Mouse (Mus musculus) naive thymus-derived CD4-positive, alpha-beta T cell, adult 2 months (primary cell): ENCODE measurements around the gene Tgfb2.

ENCODE experiments used
- DNase-seq: peaks from one replicate; pipeline ENCODE4 v3.0.0-alpha.2; 2011; ENCODE audit warnings: low read depth

The Tgfb2 gene

GRCm38 (mm10) chr1:186702391-186703255, 3.2 kb downstream of the Tgfb2 start:
- DNase-seq: no peak

DNA sequence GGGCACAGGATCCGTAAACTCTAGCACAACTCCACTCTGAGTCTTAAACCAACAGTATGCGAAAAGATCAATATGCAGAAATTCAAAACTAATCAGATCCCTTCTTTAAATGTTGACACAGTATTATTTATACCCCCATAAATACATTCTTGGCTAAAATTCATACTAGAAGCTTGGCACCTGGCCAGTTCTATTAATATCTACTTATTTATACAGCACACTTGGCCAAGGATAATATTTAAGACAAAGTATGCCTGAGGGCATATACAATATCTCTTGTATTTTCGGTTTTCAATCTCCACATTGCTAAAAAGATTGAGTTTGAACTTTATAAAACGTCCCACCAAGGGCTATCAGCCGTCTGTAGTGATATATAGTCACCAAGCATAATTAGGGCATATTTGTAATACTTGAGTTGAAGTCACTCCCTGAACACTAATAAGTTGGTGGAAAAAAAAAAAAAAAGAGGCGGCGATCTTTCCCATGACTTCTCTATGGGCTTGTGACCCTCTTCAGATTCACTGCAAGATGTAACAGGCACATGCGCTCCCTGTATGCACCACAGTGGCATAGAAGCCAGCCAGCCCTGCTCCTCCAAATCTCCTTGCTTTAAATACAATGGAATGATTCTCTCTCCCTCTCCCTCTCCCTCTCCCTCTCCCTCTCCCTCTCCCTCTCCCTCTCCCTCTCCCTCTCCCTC, 4.4 kb downstream of the Tgfb2 start:
- DNase-seq: no peak

GRCm38 (mm10) chr1:186700496-186700895, 5.3 kb downstream of the Tgfb2 start:
- DNase-seq: no peak

DNA sequence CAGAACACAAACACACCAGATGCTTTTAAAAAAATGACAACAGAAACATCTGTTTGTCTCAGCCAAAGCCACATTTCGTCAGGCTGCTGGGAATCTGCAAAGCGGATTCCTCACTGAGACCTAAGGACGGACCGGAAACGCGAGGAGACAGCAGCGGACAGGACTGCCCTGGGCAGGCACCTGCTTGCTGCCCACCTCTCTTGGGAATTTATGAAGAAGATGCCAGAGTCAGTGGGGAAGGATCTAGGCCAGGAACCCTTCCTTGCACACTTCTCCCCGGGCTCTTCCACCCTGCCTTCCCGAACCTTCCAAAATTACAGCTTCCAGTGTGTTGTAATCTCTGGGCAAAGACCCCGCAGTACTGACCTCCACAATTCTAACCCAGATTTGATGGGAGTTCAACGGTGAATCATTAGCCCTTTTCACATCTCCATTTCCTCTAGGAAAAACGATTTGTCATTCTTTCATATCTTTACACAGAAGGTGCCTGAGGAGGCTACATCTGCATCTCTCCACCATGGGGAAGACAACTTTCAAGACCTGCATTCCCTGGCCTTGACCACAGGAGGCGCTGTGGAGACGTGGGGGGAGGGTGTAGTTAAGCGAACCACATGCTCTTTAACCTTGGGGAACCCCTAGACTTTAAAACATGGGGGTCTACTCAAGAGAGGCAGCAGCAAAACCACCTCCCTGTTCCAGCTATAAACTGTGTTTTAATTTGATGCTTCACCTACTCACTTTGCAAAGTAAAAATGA, 7.0 kb downstream of the Tgfb2 start:
- no peak for DNase-seq

DNA sequence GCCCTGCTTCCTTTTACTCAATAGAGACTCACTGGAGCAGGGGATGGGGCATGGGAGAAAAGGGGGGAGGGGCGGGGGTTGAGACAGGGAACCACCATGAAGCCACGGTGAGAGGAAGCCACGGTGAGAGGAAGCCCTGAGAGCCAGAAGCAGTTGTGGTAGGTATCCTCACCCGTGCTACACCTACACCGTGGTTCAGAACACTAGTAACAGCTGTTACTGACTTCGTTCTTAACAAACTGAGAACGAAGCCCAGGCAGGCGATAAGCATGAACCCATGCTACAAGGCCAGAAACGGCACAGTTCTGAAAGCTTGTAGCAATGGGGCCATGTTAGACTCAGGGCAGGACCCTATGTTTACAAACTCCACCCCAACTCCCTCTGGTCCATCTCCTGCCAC, 9.6 kb downstream of the Tgfb2 start:
- DNase-seq: no peak

- no peak for DNase-seq
These were observed 10.4 kb downstream of the Tgfb2 start for GRCm38 (mm10) chr1:186695361-186695760.

- DNase-seq: no peak
These were observed 13.4 kb downstream of the Tgfb2 start for GRCm38 (mm10) chr1:186692370-186692769.

GRCm38 (mm10) chr1:186691708-186692107, 14.1 kb downstream of the Tgfb2 start:
- no peak for DNase-seq

- DNase-seq: no peak
These were observed 21.7 kb downstream of the Tgfb2 start for GRCm38 (mm10) chr1:186684041-186684440.

DNA sequence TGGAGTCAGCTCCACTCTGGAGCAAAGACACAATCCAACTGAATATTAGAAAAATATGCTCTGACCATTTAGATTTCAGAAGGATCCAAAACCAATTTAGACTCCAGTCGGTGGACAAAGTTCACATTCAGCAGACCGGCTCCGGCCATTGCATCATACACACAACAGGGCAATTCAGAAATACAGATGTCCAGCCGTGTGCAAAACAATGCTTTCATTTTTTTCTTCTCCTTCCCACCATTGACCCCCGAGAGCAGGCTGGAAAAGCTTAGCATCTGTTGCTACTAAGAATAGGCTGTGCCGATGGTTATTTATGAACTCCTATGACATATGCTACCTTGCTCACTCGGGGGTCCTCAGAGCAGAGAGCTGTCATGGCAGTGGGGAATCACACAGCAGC, 23.2 kb downstream of the Tgfb2 start:
- no peak for DNase-seq

GRCm38 (mm10) chr1:186677614-186678013, 28.2 kb downstream of the Tgfb2 start:
- DNase-seq: no peak

GRCm38 (mm10) chr1:186676199-186676598, 29.6 kb downstream of the Tgfb2 start:
- DNase-seq: no peak

GRCm38 (mm10) chr1:186675263-186675662, 30.5 kb downstream of the Tgfb2 start:
- DNase-seq: no peak

- no peak for DNase-seq
These were observed 31.2 kb downstream of the Tgfb2 start for GRCm38 (mm10) chr1:186674621-186675020.

DNA sequence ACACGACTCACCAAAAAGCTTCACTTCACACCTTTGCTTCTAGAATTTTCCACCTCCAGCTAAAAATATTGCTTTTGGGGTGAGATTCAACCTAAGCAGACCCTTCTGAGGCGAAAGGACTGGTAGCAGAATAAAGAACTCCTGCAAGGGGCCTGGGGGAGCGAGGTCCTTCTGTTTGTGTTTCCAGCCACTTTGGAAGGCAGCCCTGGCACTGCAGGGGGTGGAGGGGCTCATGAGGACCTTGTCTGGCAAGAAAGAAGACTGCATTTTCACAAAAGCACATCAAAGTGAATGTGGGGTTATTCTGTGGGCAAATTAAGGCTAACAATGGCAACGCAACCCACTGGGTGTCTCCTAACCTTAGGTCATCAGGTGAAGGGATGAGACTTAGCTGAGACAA, 32.6 kb downstream of the Tgfb2 start:
- no peak for DNase-seq

GRCm38 (mm10) chr1:186663412-186663811, 42.4 kb downstream of the Tgfb2 start:
- no peak for DNase-seq

- DNase-seq: no peak
These were observed 42.8 kb downstream of the Tgfb2 start for GRCm38 (mm10) chr1:186662996-186663395.

DNA sequence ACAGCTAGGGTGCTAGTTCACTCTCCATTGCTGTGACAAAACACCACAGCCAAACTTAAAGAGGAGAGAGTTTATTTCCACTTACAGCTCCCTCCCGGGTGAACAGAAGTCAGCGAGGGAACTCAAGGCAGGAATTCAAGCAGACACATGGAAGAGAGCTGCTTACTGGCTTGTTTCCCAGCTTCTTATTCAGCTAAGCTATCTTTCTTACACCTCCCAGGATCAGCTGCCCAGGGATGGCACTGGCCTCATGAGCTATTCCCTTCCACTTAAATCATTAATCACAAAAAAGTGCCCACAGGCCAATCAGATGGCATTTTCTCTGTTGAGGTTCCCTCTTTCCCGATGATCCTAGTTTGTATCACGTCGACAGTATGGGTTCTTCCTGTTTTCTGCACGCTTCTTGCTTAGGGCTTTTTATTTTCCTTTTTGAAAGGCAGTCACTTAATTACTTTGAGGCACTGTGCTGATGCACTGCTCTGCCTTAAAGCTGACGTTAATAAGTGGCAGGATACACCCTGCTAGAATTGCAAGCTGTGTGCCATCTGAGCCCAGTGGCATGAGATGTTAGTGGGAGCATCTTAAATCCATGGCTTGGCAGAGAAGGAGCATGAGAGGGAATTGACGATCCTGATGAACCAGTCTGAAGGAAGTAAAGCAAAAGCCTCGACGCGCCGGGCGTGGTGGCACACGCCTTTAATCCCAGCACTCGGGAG, 44.4 kb downstream of the Tgfb2 start:
- DNase-seq: no peak

- DNase-seq: no peak
These were observed 47.0 kb downstream of the Tgfb2 start for GRCm38 (mm10) chr1:186658783-186659182.

- no peak for DNase-seq
These were observed 48.1 kb downstream of the Tgfb2 start for GRCm38 (mm10) chr1:186657559-186658219.

DNA sequence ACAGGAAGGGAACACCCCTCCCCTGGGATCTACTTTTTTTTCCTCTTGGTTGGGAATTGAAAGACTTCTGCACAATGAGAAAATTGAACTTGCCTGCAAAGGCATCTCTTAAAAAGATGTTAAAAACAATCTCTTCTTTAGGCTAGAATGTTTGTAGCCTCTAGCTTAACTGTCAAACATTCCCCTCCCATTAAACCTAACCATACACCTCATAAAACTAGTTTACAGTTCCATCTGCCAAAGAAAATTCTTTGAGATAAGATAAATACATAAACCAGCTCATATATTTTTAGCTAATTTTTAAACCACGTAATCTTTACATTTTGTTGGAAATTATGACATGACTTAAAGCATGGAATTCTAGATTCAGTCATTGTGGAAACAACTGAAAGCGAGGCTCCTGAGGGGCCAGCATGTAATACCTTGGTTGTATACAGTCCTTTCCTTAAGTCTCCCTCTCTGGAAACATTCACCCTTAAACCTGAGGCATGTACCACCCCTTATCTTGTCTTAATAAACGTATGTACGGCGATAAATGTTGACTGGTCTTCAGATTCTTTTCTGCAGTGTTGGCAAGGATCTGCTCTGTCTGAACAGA, 49.0 kb downstream of the Tgfb2 start:
- no peak for DNase-seq
